Mouse (Mus musculus) kidney, embryonic 15.5 days (tissue): ENCODE data around the gene Ugt1a6a. TPM values are rescaled to one million over a fixed set of nuclear protein-coding genes. Genes with fewer than 3 reads are reported as not detected.
"Not testable (repeated sequence)": the region's sequence is repeated elsewhere in the genome, so short reads cannot be mapped to it uniquely, and the experiment has no call there.

ENCODE experiments used
- ATAC-seq: fragments of 200-750 bp; cut with Nextera tagmentation; replicated peaks from 2 replicates; pipeline ENCODE4 v1.8.0; 2017; ENCODE audit warnings: moderate TSS enrichment; ENCODE audit not compliant: low FRiP score
- H3K27ac ChIP-seq: fragments of 300-500 bp; sonication (generic); 2 replicates; pipeline ENCODE4 v1.5.1; 2015; ENCODE audit warnings: mild to moderate bottlenecking, inconsistent platforms
- H3K27me3 ChIP-seq: fragments of 300-500 bp; sonication (generic); 2 replicates; pipeline ENCODE4 v1.6.1; 2015; ENCODE audit warnings: inconsistent platforms
- H3K36me3 ChIP-seq: fragments of 300-500 bp; sonication (generic); 2 replicates; pipeline ENCODE4 v1.6.1; 2015; ENCODE audit warnings: inconsistent platforms
- H3K4me1 ChIP-seq: fragments of 300-500 bp; sonication (generic); 2 replicates; pipeline ENCODE4 v1.6.1; 2015; ENCODE audit warnings: inconsistent platforms
- H3K4me2 ChIP-seq: fragments of 300-500 bp; sonication (generic); 2 replicates; pipeline ENCODE4 v1.6.1; 2015; ENCODE audit warnings: moderate library complexity, mild to moderate bottlenecking, inconsistent platforms
- H3K4me3 ChIP-seq: fragments of 300-500 bp; sonication (generic); replicated peaks from 2 replicates; pipeline ENCODE4 v1.5.1; 2015; ENCODE audit warnings: mild to moderate bottlenecking, inconsistent platforms
- H3K9ac ChIP-seq: fragments of 300-500 bp; sonication (generic); 2 replicates; pipeline ENCODE4 v1.6.1; 2015; ENCODE audit warnings: mild to moderate bottlenecking, inconsistent platforms
- H3K9me3 ChIP-seq: fragments of 300-500 bp; sonication (generic); replicated peaks from 2 replicates; pipeline ENCODE4 v1.6.1; 2016; ENCODE audit warnings: inconsistent platforms
- WGBS: fragments of 180-500 bp; shearing (Covaris S2); methylation state at CpG from one replicate; pipeline ENCODE4 v1.1.7; 2015; ENCODE audit warnings: mixed read lengths; 5-methylcytosine and 5-hydroxymethylcytosine counted together
- polyA plus RNA-seq: library from polyadenylated mRNA; unstranded; fragments of >200 nt; fragmentation: Nextera tagmentation; extraction: Ambion mirVana; gene quantifications from 2 replicates; pipeline ENCODE4 v1.2.1, GENCODE M21; 2015

Gene Ugt1a6a
- polyA plus RNA-seq, 1 experiment from 2014 or later = 3.1 TPM

- not testable (repeated sequence) for H3K36me3 ChIP-seq, H3K4me2 ChIP-seq, ATAC-seq, H3K27me3 ChIP-seq, H3K4me1 ChIP-seq, H3K9ac ChIP-seq, H3K4me3 ChIP-seq, H3K27ac ChIP-seq
- H3K9me3 ChIP-seq = peaks cover 49% of the 10 kb centered on the region
- 37% methylated on average over 2 of the region's 2 CpGs for WGBS
Measured at GRCm38 (mm10) chr1:88225301-88225700, 90.7 kb downstream of the Ugt1a6a start.

- H3K27ac ChIP-seq = no peak overlapping the region
- H3K9me3 ChIP-seq = peaks cover 54% of the 10 kb centered on the region
- H3K9ac ChIP-seq = no peak overlapping the region
- no peaks in the 10 kb centered on the region for H3K4me1 ChIP-seq
- no peak overlapping the region for H3K4me2 ChIP-seq
- no peak for ATAC-seq
- H3K36me3 ChIP-seq = no peaks in the 10 kb centered on the region
- H3K27me3 ChIP-seq = no peaks in the 10 kb centered on the region
- H3K4me3 ChIP-seq = no peak overlapping the region
Measured at GRCm38 (mm10) chr1:88225741-88226140, 91.1 kb downstream of the Ugt1a6a start.

GRCm38 (mm10) chr1:88226670-88227379 lies 92.2 kb downstream of the Ugt1a6a start, which contains the start of gene Mroh2a:
Mroh2a (plus strand) TSS chr1:88226986.
- no peaks in the 10 kb centered on the region for H3K36me3 ChIP-seq
- no peak for ATAC-seq
- H3K4me2 ChIP-seq = no peak within 1 kb of the TSS
- no peak within 1 kb of the TSS for H3K9ac ChIP-seq
- WGBS = 58% methylated on average over 5 of the region's 5 CpGs
- H3K4me1 ChIP-seq = no peaks in the 10 kb centered on the region
- no peak within 1 kb of the TSS for H3K27ac ChIP-seq
- H3K9me3 ChIP-seq = peaks cover 63% of the 10 kb centered on the region
- no peaks in the 10 kb centered on the region for H3K27me3 ChIP-seq
- H3K4me3 ChIP-seq = no peak within 1 kb of the TSS

- H3K9ac ChIP-seq = no peak overlapping the region
- no peaks in the 10 kb centered on the region for H3K27me3 ChIP-seq
- ATAC-seq = no peak
- H3K4me2 ChIP-seq = no peak overlapping the region
- H3K4me3 ChIP-seq = no peak overlapping the region
- peaks cover 70% of the 10 kb centered on the region for H3K9me3 ChIP-seq
- WGBS = 63% methylated on average over 2 of the region's 2 CpGs
- H3K36me3 ChIP-seq = no peaks in the 10 kb centered on the region
- H3K4me1 ChIP-seq = no peaks in the 10 kb centered on the region
- no peak overlapping the region for H3K27ac ChIP-seq
Measured at GRCm38 (mm10) chr1:88227482-88227881, 92.9 kb downstream of the Ugt1a6a start.

GRCm38 (mm10) chr1:88228121-88228520 lies 93.5 kb downstream of the Ugt1a6a start:
- Histone ChIP-seq H3K9ac (no peak overlapping the region), H3K27ac (no peak overlapping the region), H3K4me1 (no peaks in the 10 kb centered on the region), H3K4me3 (no peak overlapping the region), H3K36me3 (no peaks in the 10 kb centered on the region), H3K27me3 (no peaks in the 10 kb centered on the region), H3K9me3 (peaks cover 76% of the 10 kb centered on the region), H3K4me2 (no peak overlapping the region)
- WGBS = 72% methylated on average over 7 of the region's 7 CpGs
- ATAC-seq = no peak

GRCm38 (mm10) chr1:88229566-88229965 lies 95.0 kb downstream of the Ugt1a6a start:
- Histone ChIP-seq H3K27ac (no peak overlapping the region), H3K4me1 (no peaks in the 10 kb centered on the region), H3K36me3 (no peaks in the 10 kb centered on the region), H3K4me3 (no peak overlapping the region), H3K9me3 (peaks cover 90% of the 10 kb centered on the region), H3K4me2 (no peak overlapping the region), H3K27me3 (no peaks in the 10 kb centered on the region), H3K9ac (no peak overlapping the region)
- no peak for ATAC-seq
- 84% methylated on average over 3 of the region's 3 CpGs for WGBS

- no peaks in the 10 kb centered on the region for H3K27me3 ChIP-seq
- no peak overlapping the region for H3K9ac ChIP-seq
- H3K4me3 ChIP-seq = no peak overlapping the region
- 87% methylated on average over 5 of the region's 5 CpGs for WGBS
- no peak for ATAC-seq
- H3K36me3 ChIP-seq = no peaks in the 10 kb centered on the region
- H3K4me1 ChIP-seq = no peaks in the 10 kb centered on the region
- H3K4me2 ChIP-seq = no peak overlapping the region
- peaks cover 94% of the 10 kb centered on the region for H3K9me3 ChIP-seq
- H3K27ac ChIP-seq = no peak overlapping the region
Measured at GRCm38 (mm10) chr1:88229986-88230385, 95.4 kb downstream of the Ugt1a6a start.

GRCm38 (mm10) chr1:88230421-88230820 lies 95.8 kb downstream of the Ugt1a6a start:
- no peak for ATAC-seq
- 69% methylated on average over 7 of the region's 7 CpGs for WGBS
- H3K9me3 ChIP-seq = peaks cover 97% of the 10 kb centered on the region

GRCm38 (mm10) chr1:88230981-88231802 lies 96.6 kb downstream of the Ugt1a6a start:
- 75% methylated on average over 6 of the region's 6 CpGs for WGBS
- H3K4me3 ChIP-seq = no peak overlapping the region
- no peak overlapping the region for H3K27ac ChIP-seq
- H3K4me1 ChIP-seq = no peaks in the 10 kb centered on the region
- H3K36me3 ChIP-seq = no peaks in the 10 kb centered on the region
- H3K9me3 ChIP-seq = peaks cover 97% of the 10 kb centered on the region
- H3K4me2 ChIP-seq = no peak overlapping the region
- ATAC-seq = no peak
- no peaks in the 10 kb centered on the region for H3K27me3 ChIP-seq
- no peak overlapping the region for H3K9ac ChIP-seq

More at GRCm38 (mm10) chr1:88230421-88230820, 95.8 kb downstream of the Ugt1a6a start:
- H3K4me3 ChIP-seq = no peak overlapping the region
- no peak overlapping the region for H3K4me2 ChIP-seq
- H3K36me3 ChIP-seq = no peaks in the 10 kb centered on the region
- no peak overlapping the region for H3K27ac ChIP-seq
- no peaks in the 10 kb centered on the region for H3K27me3 ChIP-seq
- H3K4me1 ChIP-seq = no peaks in the 10 kb centered on the region
- H3K9ac ChIP-seq = no peak overlapping the region

- Histone ChIP-seq H3K27me3 (no peaks in the 10 kb centered on the region), H3K36me3 (no peaks in the 10 kb centered on the region), H3K4me3 (no peak overlapping the region), H3K27ac (no peak overlapping the region), H3K4me2 (no peak overlapping the region), H3K9ac (no peak overlapping the region), H3K9me3 (peaks cover 94% of the 10 kb centered on the region), H3K4me1 (no peaks in the 10 kb centered on the region)
- 68% methylated on average over 7 of the region's 7 CpGs for WGBS
- ATAC-seq = no peak
Measured at GRCm38 (mm10) chr1:88231803-88232499, 97.3 kb downstream of the Ugt1a6a start.

- ATAC-seq = no peak
- no peak overlapping the region for H3K27ac ChIP-seq
- 57% methylated on average over 3 of the region's 3 CpGs for WGBS
- H3K9me3 ChIP-seq = peaks cover 93% of the 10 kb centered on the region
- H3K36me3 ChIP-seq = no peaks in the 10 kb centered on the region
- no peaks in the 10 kb centered on the region for H3K27me3 ChIP-seq
- H3K9ac ChIP-seq = no peak overlapping the region
- H3K4me2 ChIP-seq = no peak overlapping the region
- no peaks in the 10 kb centered on the region for H3K4me1 ChIP-seq
- no peak overlapping the region for H3K4me3 ChIP-seq
Measured at GRCm38 (mm10) chr1:88232664-88233380, 98.2 kb downstream of the Ugt1a6a start.
